Mouse (Mus musculus) liver, embryonic 14.5 days (tissue): Measurements from ENCODE around the gene Tmem183a. TPM values are rescaled to one million over a fixed set of nuclear protein-coding genes. Genes with fewer than 3 reads are reported as not detected.

Experiments
- ATAC-seq: fragments of 200-750 bp; cut with Nextera tagmentation; 2 replicates; pipeline ENCODE4 v1.8.0; 2017; ENCODE audit warnings: moderate number of reproducible peaks, mild to moderate bottlenecking, moderate library complexity; ENCODE audit not compliant: insufficient read depth
- DNase-seq, 3 experiments: peaks; one replicate each; pipeline ENCODE4 v3.0.0-alpha.2; 2012 to 2013; ENCODE audit warnings: low read depth in 3 of 3, low spot score in 3 of 3
- H3K27ac ChIP-seq: fragments of 300-500 bp; sonication (generic); 2 replicates; pipeline ENCODE4 v1.5.1; 2014; ENCODE audit warnings: moderate library complexity, mild to moderate bottlenecking, control low read depth, inconsistent platforms
- H3K27me3 ChIP-seq: fragments of 300-500 bp; sonication (generic); 2 replicates; pipeline ENCODE4 v1.6.1; 2014; ENCODE audit warnings: mild to moderate bottlenecking, low read length, moderate library complexity; ENCODE audit not compliant: control insufficient read depth, insufficient read depth
- H3K36me3 ChIP-seq: fragments of 300-500 bp; sonication (generic); replicated peaks from 2 replicates; pipeline ENCODE4 v1.6.1; 2014; ENCODE audit warnings: low read depth; ENCODE audit not compliant: control insufficient read depth, insufficient read depth
- H3K4me1 ChIP-seq, 2 experiments: fragments of 200-500 bp in 1 of 2; fragments of 300-500 bp in 1 of 2; sonication (generic) in 1 of 2; replicated peaks; 2 replicates each; pipeline ENCODE4 v1.6.1; 2012 to 2014; ENCODE audit warnings: antibody characterized with exemption in 1 of 2, inconsistent platforms in 1 of 2, low read length in 1 of 2; ENCODE audit not compliant: control insufficient read depth in 2 of 2, insufficient read depth in 2 of 2
- H3K4me2 ChIP-seq: fragments of 300-500 bp; sonication (generic); 2 replicates; pipeline ENCODE4 v1.6.1; 2014; ENCODE audit warnings: low read depth, mild to moderate bottlenecking, control low read depth, moderate library complexity
- H3K4me3 ChIP-seq, 2 experiments: fragments of 200-500 bp in 1 of 2; fragments of 300-500 bp in 1 of 2; sonication (generic) in 1 of 2; 2 replicates each; pipeline ENCODE4 v1.5.1; 2012 to 2014; ENCODE audit warnings: low read depth in 2 of 2, low read length in 2 of 2, mild to moderate bottlenecking in 2 of 2, control low read depth in 1 of 2, inconsistent platforms in 1 of 2, moderate library complexity in 1 of 2; ENCODE audit not compliant: insufficient read depth in 1 of 2
- H3K9ac ChIP-seq: fragments of 300-500 bp; sonication (generic); replicated peaks from 2 replicates; pipeline ENCODE4 v1.6.1; 2014; ENCODE audit warnings: mild to moderate bottlenecking, control low read depth, moderate library complexity
- H3K9me3 ChIP-seq: fragments of 300-500 bp; sonication (generic); 2 replicates; pipeline ENCODE4 v1.6.1; 2016; ENCODE audit warnings: low read length, mixed read lengths; ENCODE audit not compliant: control insufficient read depth
- CTCF ChIP-seq: IDR thresholded peaks from 2 replicates; pipeline ENCODE4 v1.5.1; 2016; ENCODE audit warnings: antibody characterized with exemption, low read depth, control low read depth
- EP300 ChIP-seq: IDR thresholded peaks from 2 replicates; pipeline ENCODE4 v1.6.1; 2016; ENCODE audit warnings: antibody characterized with exemption, low read depth
- WGBS: fragments of 180-500 bp; shearing (Covaris S2); extraction: QIAGEN DNeasy Blood & Tissue Kit; methylation state at CpG from one replicate; pipeline ENCODE4 v1.1.7; 2014; ENCODE audit not compliant: insufficient replicate concordance; 5-methylcytosine and 5-hydroxymethylcytosine counted together
- polyA plus RNA-seq, 2 experiments: library from polyadenylated mRNA; depleted of rRNA in 1 of 2; stranded (reverse) in 1 of 2; unstranded in 1 of 2; fragments of >200 nt; fragmentation: Nextera tagmentation in 1 of 2; extraction: Ambion mirVana in 1 of 2; gene quantifications; 2 replicates each; pipeline versions ENCODE4 v1.2.1 to v1.2.3; 2012 to 2014

Tmem183a gene
- polyA plus RNA-seq, 2 experiments: 34.1 to 49.1 TPM

GRCm38 (mm10) chr1:134347791-134348190, 14.0 kb downstream of the Tmem183a start:
- TF ChIP-seq CTCF (no peak), EP300 (no peak)
- 89% methylated on average over 9 of the region's 9 CpGs for WGBS
- Histone ChIP-seq H3K4me1 (peaks cover 4 to 5% of the 10 kb centered on the region in 2 experiments), H3K9me3 (no peaks in the 10 kb centered on the region), H3K27ac (no peak overlapping the region), H3K4me2 (no peak overlapping the region), H3K27me3 (0 out of 2 replicates have a peak, but pooled peaks cover 4% of the 10 kb centered on the region), H3K4me3 (no peak overlapping the region), H3K9ac (no peak overlapping the region), H3K36me3 (peaks cover 51% of the 10 kb centered on the region)
- ATAC-seq: no peak
- DNase-seq: no peak

DNA sequence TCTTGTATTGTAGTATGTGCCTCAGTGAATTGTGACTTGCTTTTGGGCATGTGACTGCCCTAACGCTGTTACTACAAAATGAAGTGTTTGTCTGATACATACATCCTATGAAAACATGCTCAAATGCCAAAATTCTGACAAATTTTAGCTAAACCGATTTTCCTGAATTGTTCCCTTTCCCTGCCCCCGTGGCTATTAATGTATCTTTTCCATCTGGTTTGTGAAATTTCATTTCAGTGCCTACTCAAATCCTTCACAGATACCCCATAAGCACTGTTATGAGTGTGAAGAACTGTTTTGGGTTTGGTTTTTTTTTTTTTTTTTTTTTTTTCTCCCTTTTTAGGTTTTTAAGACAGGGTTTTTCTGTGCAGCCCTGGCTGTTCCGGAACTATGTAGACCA, 16.7 kb downstream of the Tmem183a start:
- Histone ChIP-seq H3K4me2 (peak overlapping the region; percentile 51), H3K4me1 (peaks cover 4 to 5% of the 10 kb centered on the region in 2 experiments), H3K27me3 (0 out of 2 replicates have a peak, but pooled peaks cover 4% of the 10 kb centered on the region), H3K27ac (no peak overlapping the region), H3K9me3 (no peaks in the 10 kb centered on the region), H3K4me3 (no peak overlapping the region), H3K36me3 (peaks cover 26% of the 10 kb centered on the region), H3K9ac (no peak overlapping the region)
- TF ChIP-seq EP300 (no peak), CTCF (no peak)
- 72% methylated on average over 4 of the region's 4 CpGs for WGBS
- ATAC-seq (no peak), DNase-seq (no peak)

DNA sequence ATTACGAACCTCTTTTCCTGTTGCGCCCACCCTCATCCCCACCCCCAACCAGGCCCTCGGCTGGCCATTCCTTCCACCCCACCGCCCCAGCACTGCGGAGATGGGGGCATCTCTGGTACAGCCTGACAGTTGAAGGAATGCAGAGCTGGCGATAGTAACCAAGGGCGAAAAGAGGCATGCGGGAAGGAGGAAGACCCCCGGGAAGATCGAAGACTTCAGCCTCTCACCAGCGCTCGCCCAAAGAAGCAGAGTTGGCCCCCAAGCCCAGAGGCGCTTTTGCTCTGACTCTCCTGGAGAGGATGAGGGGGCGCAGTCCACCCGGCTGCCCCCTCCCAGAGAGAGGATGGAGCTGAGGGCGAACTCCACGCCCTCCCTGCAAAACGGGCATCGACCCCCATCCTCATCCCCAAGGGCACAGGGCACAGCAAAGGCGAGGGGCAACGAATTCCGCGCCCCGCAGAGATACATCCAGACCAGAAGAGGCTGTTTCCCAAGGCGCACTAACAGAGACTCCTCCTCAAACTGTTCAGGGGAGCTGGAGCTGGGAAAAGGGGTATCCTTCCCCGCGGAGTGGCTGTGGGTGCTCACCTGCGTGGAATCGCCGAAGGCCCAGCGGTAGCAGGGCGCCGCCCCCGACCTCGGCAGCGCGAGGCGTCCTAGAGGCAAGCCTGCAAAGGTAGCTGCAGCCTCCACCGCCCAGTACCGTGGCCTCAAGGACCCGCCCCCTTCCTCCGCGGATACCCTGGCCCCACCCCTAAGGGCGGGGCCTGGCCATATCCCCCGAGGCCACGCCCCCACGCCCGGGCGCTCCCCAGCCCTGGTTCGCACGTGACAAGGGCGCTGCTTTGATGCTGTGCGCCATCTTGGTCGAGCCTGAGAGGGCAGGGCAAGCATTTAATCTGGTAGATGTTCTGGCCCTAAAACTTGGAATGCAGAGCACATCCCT, 17.5 kb downstream of the Tmem183a start:
- H3K4me1 ChIP-seq: peaks cover 4 to 5% of the 10 kb centered on the region in 2 experiments
- ATAC-seq: peak; percentile 90
- peak; percentile 71 to 84 (median 77) for DNase-seq
- H3K36me3 ChIP-seq: peaks cover 19% of the 10 kb centered on the region
- no peaks in the 10 kb centered on the region for H3K9me3 ChIP-seq
- H3K4me3 ChIP-seq: peak overlapping the region; percentile 14 to 23
- 4% methylated on average over 42 of the region's 54 CpGs for WGBS
- peak overlapping the region; percentile 51 for H3K4me2 ChIP-seq
- no peak overlapping the region for H3K27ac ChIP-seq
- TF ChIP-seq CTCF (0 out of 2 replicates have a peak, but pooled peaks have one; percentile 12), EP300 (no peak)
- H3K9ac ChIP-seq: no peak overlapping the region
- H3K27me3 ChIP-seq: 0 out of 2 replicates have a peak, but pooled peaks cover 4% of the 10 kb centered on the region

- H3K36me3 ChIP-seq: peaks cover 17% of the 10 kb centered on the region
- 0 out of 2 replicates have a peak, but pooled peaks cover 4% of the 10 kb centered on the region for H3K27me3 ChIP-seq
- no peaks in the 10 kb centered on the region for H3K9me3 ChIP-seq
- ATAC-seq (no peak), DNase-seq (no peak)
- H3K4me1 ChIP-seq: peaks cover 4 to 5% of the 10 kb centered on the region in 2 experiments
- no peak for TF ChIP-seq CTCF
- no peak for TF ChIP-seq EP300
- no peak overlapping the region for H3K4me2 ChIP-seq
- WGBS: 17% methylated on average over 2 of the region's 2 CpGs
- no peak overlapping the region for H3K27ac ChIP-seq
- H3K9ac ChIP-seq: no peak overlapping the region
- no peak overlapping the region for H3K4me3 ChIP-seq
These were observed 18.2 kb downstream of the Tmem183a start for GRCm38 (mm10) chr1:134343567-134343966.

DNA sequence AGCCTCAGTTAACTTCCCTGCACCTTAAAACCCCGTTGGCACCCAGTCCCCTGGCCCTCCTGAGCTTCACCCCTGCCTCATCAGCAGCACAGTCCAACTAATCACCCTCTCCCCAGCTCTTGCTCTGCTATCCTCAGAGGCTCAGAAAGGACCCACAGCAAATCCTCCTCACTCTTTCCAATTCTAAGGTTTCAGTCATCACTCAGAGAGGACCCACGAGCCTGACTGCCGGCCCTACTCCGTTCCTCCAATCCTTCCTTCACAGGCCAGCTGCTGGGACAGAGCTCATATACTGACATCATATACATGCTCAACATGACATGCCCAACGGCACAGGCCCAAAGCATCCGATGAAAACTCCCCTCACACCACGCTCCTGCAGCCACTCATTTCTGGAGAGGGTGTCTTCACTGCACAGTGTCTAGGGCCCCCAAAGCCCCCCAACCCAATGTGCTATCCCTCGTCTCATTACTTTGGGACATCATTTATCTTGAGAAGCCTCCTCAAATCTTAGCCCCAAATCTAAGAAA, 18.9 kb downstream of the Tmem183a start:
- no peak overlapping the region for H3K9ac ChIP-seq
- no peaks in the 10 kb centered on the region for H3K9me3 ChIP-seq
- DNase-seq (no peak), ATAC-seq (no peak)
- 0 out of 2 replicates have a peak, but pooled peaks cover 4% of the 10 kb centered on the region for H3K27me3 ChIP-seq
- peaks cover 15% of the 10 kb centered on the region for H3K36me3 ChIP-seq
- no peak overlapping the region for H3K4me2 ChIP-seq
- no peak overlapping the region for H3K4me3 ChIP-seq
- 78% methylated on average over 8 of the region's 8 CpGs for WGBS
- H3K4me1 ChIP-seq: peaks cover 4 to 5% of the 10 kb centered on the region in 2 experiments
- TF ChIP-seq CTCF (no peak), EP300 (no peak)
- H3K27ac ChIP-seq: no peak overlapping the region
